Mouse (Mus musculus): ENCODE results near the gene Hoga1. TPM values are rescaled to one million over a fixed set of nuclear protein-coding genes. Genes with fewer than 3 reads are reported as not detected.

The Hoga1 gene
- total and polyA plus RNA-seq, 3 experiments = not detected

GRCm38 (mm10) chr19:42079006-42079405 is 33.6 kb downstream of the Hoga1 start:
- dilution Hi-C loops (cut with MboI; ENCODE audit: extremely low pct_ligation_motif_present, extremely low pct_unique_long_range_greater_than_20kb, low sequenced_read_pairs) = no loop called here

DNA sequence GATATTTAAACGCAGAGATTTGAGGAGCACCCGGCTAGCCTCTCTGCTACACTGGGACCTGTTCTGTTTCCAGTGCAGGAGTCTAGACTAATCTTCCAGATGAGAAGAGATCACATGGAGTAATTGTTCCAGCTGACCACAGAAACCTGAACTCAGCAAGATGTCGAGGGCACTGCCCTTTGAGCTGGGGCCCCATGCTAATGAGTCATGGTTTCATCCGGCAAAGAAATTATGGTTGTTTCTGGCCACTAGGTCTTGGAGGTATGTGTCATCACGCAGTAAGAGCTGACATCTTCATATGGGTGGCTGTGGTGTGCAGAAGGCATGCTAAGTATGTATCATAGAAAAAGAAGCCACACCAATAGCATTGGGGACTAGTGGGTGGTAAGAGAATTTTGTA is 34.5 kb downstream of the Hoga1 start:
- TF ChIP-seq HCFC1 (IDR thresholded peaks at IDR 0.05; ENCODE audit: low read depth, low read length) (no peak), EP300 (IDR thresholded peaks at IDR 0.05; ENCODE audit: low read length) (0 out of 2 replicates have a peak, but pooled peaks have one; percentile 28), IRF4 (IDR thresholded peaks at IDR 0.05; ENCODE audit: low read depth, low read length) (peak; percentile 54; the same call in 1 of the 2 replicates), MEF2A (IDR thresholded peaks at IDR 0.05; ENCODE audit: borderline replicate concordance, low read depth, low read length) (no peak), JUN (IDR thresholded peaks at IDR 0.05; ENCODE audit: insufficient read depth, low read depth, low read length) (no peak), PAX5 (IDR thresholded peaks at IDR 0.05; ENCODE audit: low read length) (no peak), ETS1 (conservative IDR thresholded peaks at IDR 0.05; ENCODE audit: low read depth, low read length) (0 out of 2 replicates have a peak, but pooled peaks have one; percentile 17), BHLHE40 (IDR thresholded peaks at IDR 0.05; ENCODE audit: low read depth, low read length) (peak; percentile 35; the same call in 1 of the 2 replicates)
- Histone ChIP-seq H3K9me3 (replicated peaks; ENCODE audit: low read length) (no peaks in the 10 kb centered on the region), H3K79me2 (replicated peaks; ENCODE audit: control insufficient read depth, extremely low read depth, insufficient read depth, poor library complexity, severe bottlenecking) (no peaks in the 10 kb centered on the region), H3K9ac (ENCODE audit: insufficient read depth, low read depth) (0 out of 2 replicates have a peak overlapping the region, but pooled peaks have one; percentile 9), H3K27ac (ENCODE audit: insufficient read depth, low read depth) (no peak overlapping the region), H3K36me3 (replicated peaks in 1 of 2; ENCODE audit: control insufficient read depth in 1 of 2, insufficient read depth in 1 of 2, low read length in 1 of 2) (no peaks in the 10 kb centered on the region), H3K4me2 (ENCODE audit: insufficient read depth, low read depth, poor library complexity, severe bottlenecking) (peak overlapping the region; percentile 41; the same call in 1 of the 2 replicates), H3K4me3 (replicated peaks in 1 of 3; ENCODE audit: low read depth in 2 of 3, low read length in 2 of 3, poor library complexity in 1 of 3) (no peak overlapping the region), H3K4me1 (ENCODE audit: control insufficient read depth in 1 of 2, insufficient read depth in 2 of 2) (no peaks in the 10 kb centered on the region), H3K27me3 (replicated peaks) (no peaks in the 10 kb centered on the region)
- in situ Hi-C loops (cut with MboI; ENCODE audit: low pct_ligation_motif_present, low pct_unique_long_range_greater_than_20kb, low sequenced_read_pairs) (loop anchor here (5.0 kb wide), 1 partner anchor 33 kb away; the partner anchor contains the start of gene Hoga1), dilution Hi-C loops (cut with MboI; ENCODE audit: extremely low pct_ligation_motif_present, extremely low pct_unique_long_range_greater_than_20kb, low sequenced_read_pairs) (no loop called here)
- no peak for DNase-seq (ENCODE audit: extremely low read depth)

More at GRCm38 (mm10) chr19:42079006-42079405, 33.6 kb downstream of the Hoga1 start:
- DNase-seq (ENCODE audit: extremely low read depth) = no peak
- H3K79me2 ChIP-seq (replicated peaks; ENCODE audit: control insufficient read depth, extremely low read depth, insufficient read depth, poor library complexity, severe bottlenecking) = no peaks in the 10 kb centered on the region
- in situ Hi-C loops (cut with MboI; ENCODE audit: low pct_ligation_motif_present, low pct_unique_long_range_greater_than_20kb, low sequenced_read_pairs) = no loop called here
- H3K9ac ChIP-seq (ENCODE audit: insufficient read depth, low read depth) = no peak overlapping the region
- H3K4me3 ChIP-seq (replicated peaks in 1 of 3; ENCODE audit: low read depth in 2 of 3, low read length in 2 of 3, poor library complexity in 1 of 3) = no peak overlapping the region
- H3K9me3 ChIP-seq (replicated peaks; ENCODE audit: low read length) = no peaks in the 10 kb centered on the region
- TF ChIP-seq MYC (IDR thresholded peaks at IDR 0.05; ENCODE audit: low read depth, low read length) (no peak), SMC3 (IDR thresholded peaks at IDR 0.05; ENCODE audit: low read depth, low read length) (no peak), MAZ (IDR thresholded peaks at IDR 0.05; ENCODE audit: low read depth, low read length) (no peak), KAT2A (IDR thresholded peaks at IDR 0.05; ENCODE audit: insufficient replicate concordance, low read length) (no peak), ZKSCAN1 (IDR thresholded peaks at IDR 0.05; ENCODE audit: borderline replicate concordance, low read depth, low read length) (no peak), NRF1 (IDR thresholded peaks at IDR 0.05; ENCODE audit: low read depth, low read length) (no peak), MEF2A (IDR thresholded peaks at IDR 0.05; ENCODE audit: borderline replicate concordance, low read depth, low read length) (no peak), ZNF384 (IDR thresholded peaks at IDR 0.05; ENCODE audit: low read depth, low read length) (no peak), USF1 (IDR thresholded peaks at IDR 0.05; ENCODE audit: low read depth, low read length) (no peak), MAX (IDR thresholded peaks at IDR 0.05; ENCODE audit: low read length) (no peak), ETS1 (conservative IDR thresholded peaks at IDR 0.05; ENCODE audit: low read depth, low read length) (no peak), UBTF (IDR thresholded peaks at IDR 0.05; ENCODE audit: low read depth, low read length) (no peak), POLR2AphosphoS2 (IDR thresholded peaks at IDR 0.05; ENCODE audit: low read depth, low read length) (no peak), JUND (conservative IDR thresholded peaks at IDR 0.05; ENCODE audit: low read depth, low read length) (no peak), ZC3H11A (IDR thresholded peaks at IDR 0.05; ENCODE audit: low read depth, low read length) (no peak), POLR2A (IDR thresholded peaks at IDR 0.05; ENCODE audit: low read depth, low read length) (no peak), CHD1 (IDR thresholded peaks at IDR 0.05; ENCODE audit: low read depth, low read length) (no peak), PAX5 (IDR thresholded peaks at IDR 0.05; ENCODE audit: low read length) (no peak)
- no peaks in the 10 kb centered on the region for H3K27me3 ChIP-seq (replicated peaks)
- no peaks in the 10 kb centered on the region for H3K36me3 ChIP-seq (replicated peaks in 1 of 2; ENCODE audit: control insufficient read depth in 1 of 2, insufficient read depth in 1 of 2, low read length in 1 of 2)
- no peak overlapping the region for H3K4me2 ChIP-seq (ENCODE audit: insufficient read depth, low read depth, poor library complexity, severe bottlenecking)
- H3K4me1 ChIP-seq (ENCODE audit: control insufficient read depth in 1 of 2, insufficient read depth in 2 of 2) = no peaks in the 10 kb centered on the region
- H3K27ac ChIP-seq (ENCODE audit: insufficient read depth, low read depth) = no peak overlapping the region
